Mouse (Mus musculus) right cerebral cortex, adult 18-20 months (tissue): ENCODE measurements around the gene Polk.
A peak's percentile ranks its signal among the peaks of the same experiment; 100 is the strongest.

Experiments used
- DNase-seq: peaks from one replicate; pipeline ENCODE4 v3.0.0; 2022; ENCODE audit warnings: mixed read lengths

The Polk gene

GRCm38 (mm10) chr13:96542081-96542889, at the start of gene Polk, which contains the start of gene Col4a3bp:
TSS of gene Polk (minus strand) at chr13:96542579.
TSS of gene Col4a3bp (plus strand) at chr13:96542618.
- DNase-seq: peak; percentile 98

- DNase-seq: no peak
Observed at GRCm38 (mm10) chr13:96588642-96589041, 46.3 kb upstream of the Polk start.

GRCm38 (mm10) chr13:96586540-96586939, 44.2 kb upstream of the Polk start:
- DNase-seq: no peak

- DNase-seq: no peak
Observed at GRCm38 (mm10) chr13:96584201-96584600, 41.8 kb upstream of the Polk start.

- no peak for DNase-seq
Observed at GRCm38 (mm10) chr13:96579979-96580378, 37.6 kb upstream of the Polk start.

GRCm38 (mm10) chr13:96579104-96579503, 36.7 kb upstream of the Polk start:
- DNase-seq: no peak

GRCm38 (mm10) chr13:96574170-96574569, 31.8 kb upstream of the Polk start:
- DNase-seq: no peak

GRCm38 (mm10) chr13:96571016-96571361, 28.6 kb upstream of the Polk start:
- DNase-seq: no peak

GRCm38 (mm10) chr13:96570313-96571015, 28.1 kb upstream of the Polk start:
- DNase-seq: no peak

- no peak for DNase-seq
Observed at GRCm38 (mm10) chr13:96567977-96568376, 25.6 kb upstream of the Polk start.

GRCm38 (mm10) chr13:96555099-96555498, 12.7 kb upstream of the Polk start:
- DNase-seq: no peak

GRCm38 (mm10) chr13:96547941-96548340, 5.6 kb upstream of the Polk start:
- no peak for DNase-seq

GRCm38 (mm10) chr13:96547250-96547649, 4.9 kb upstream of the Polk start:
- no peak for DNase-seq

GRCm38 (mm10) chr13:96544506-96544905, 2.1 kb upstream of the Polk start:
- no peak for DNase-seq

- DNase-seq: no peak
Observed at GRCm38 (mm10) chr13:96542901-96543891, 817 bp upstream of the Polk start.

- DNase-seq: no peak
Observed at GRCm38 (mm10) chr13:96541381-96541780, 998 bp downstream of the Polk start.

- DNase-seq: no peak
Observed at GRCm38 (mm10) chr13:96538103-96538502, 4.3 kb downstream of the Polk start.

GRCm38 (mm10) chr13:96536821-96537572, 5.4 kb downstream of the Polk start:
- DNase-seq: no peak

GRCm38 (mm10) chr13:96533742-96534141, 8.6 kb downstream of the Polk start:
- no peak for DNase-seq

GRCm38 (mm10) chr13:96532176-96532575, 10.2 kb downstream of the Polk start:
- no peak for DNase-seq

- no peak for DNase-seq
Observed at GRCm38 (mm10) chr13:96530064-96530463, 12.3 kb downstream of the Polk start.

GRCm38 (mm10) chr13:96529542-96529941, 12.8 kb downstream of the Polk start:
- DNase-seq: no peak
